28 mouse cellular contexts compared by ENCODE assay signal in the genomic region with DNA sequence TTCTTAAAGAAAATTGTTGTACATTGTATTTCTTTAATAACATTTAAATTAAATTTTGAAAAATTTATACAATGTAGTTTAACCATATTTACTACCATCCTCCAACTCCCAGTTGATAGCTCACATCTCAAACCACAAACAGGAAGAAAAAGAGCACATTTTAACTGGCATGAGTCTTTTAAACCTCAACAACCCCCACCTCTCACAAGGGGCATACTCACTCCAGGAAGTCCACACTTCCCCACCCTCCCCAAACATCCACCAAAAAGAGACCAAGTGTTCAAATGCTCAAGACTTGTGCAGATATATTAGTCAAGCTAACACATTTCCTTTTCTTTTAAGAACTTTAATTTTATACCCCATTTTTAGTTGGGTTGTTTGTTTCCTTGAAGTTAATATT. TPM values are rescaled to one million over a fixed set of nuclear protein-coding genes. Genes with fewer than 3 reads are reported as not detected.
A peak's percentile ranks its signal among the peaks of the same experiment; 100 is the strongest.
DNase-seq lines count a peak whose midpoint lies in the region; ATAC-seq lines count a peak whose summit lies in the region.
"Had no signal": no experiment of that assay in that cellular context is flagged by ENCODE, and none has a peak within 500 bp of the region (broad histone marks: within the 10 kb centered on the region; RNA-seq: fewer than 3 reads in every experiment).

No protein-coding gene starts in this region.

- ATAC-seq in common myeloid progenitor, adult 5-6 weeks (replicated peaks; ENCODE audit: low read depth, poor library complexity, severe bottlenecking): peak; percentile 71
- ATAC-seq in hematopoietic stem cell, adult 5-6 weeks (replicated peaks in 1 of 2; ENCODE audit: insufficient read depth in 1 of 2, low FRiP score in 2 of 2, low TSS enrichment in 1 of 2, low read depth in 1 of 2, poor library complexity in 2 of 2, severe bottlenecking in 2 of 2): peak; percentile 58 to 85; a peak in 3 of 4 replicates
- ATAC-seq in megakaryocyte progenitor cell, adult 5-6 weeks (replicated peaks; ENCODE audit: poor library complexity): peak; percentile 31; the same call in 1 of the 2 replicates
- no peak for ATAC-seq in midbrain, embryonic 13.5 days
- ATAC-seq: activated CD4-positive, CD25-positive, alpha-beta regulatory T cell, adult 4 months; CD4-positive, CD25-positive, alpha-beta regulatory T cell, adult 4 months; Patski had no signal

- intact Hi-C loops in left cerebral cortex, postnatal 36 days (cut with DNase I): no loop called here

- H3K36me3 ChIP-seq in midbrain, embryonic 13.5 days: no peaks in the 10 kb centered on the region
- H3K36me3 ChIP-seq: G1E had no signal

- H3K27me3 ChIP-seq in midbrain, embryonic 13.5 days: no peaks in the 10 kb centered on the region
- H3K27me3 ChIP-seq: CH12.LX had no signal

- H3K4me2 ChIP-seq in midbrain, embryonic 13.5 days (replicated peaks): no peak overlapping the region

- H3K4me3 ChIP-seq in midbrain, embryonic 13.5 days (replicated peaks): no peak overlapping the region

- no peak overlapping the region for H3K9ac ChIP-seq in midbrain, embryonic 13.5 days (replicated peaks)

- no peak overlapping the region for H3K27ac ChIP-seq in midbrain, embryonic 13.5 days

- H3K9me3 ChIP-seq in midbrain, embryonic 13.5 days: no peaks in the 10 kb centered on the region
- H3K9me3 ChIP-seq: G1E had no signal

- H3K4me1 ChIP-seq in midbrain, embryonic 13.5 days (replicated peaks): no peaks in the 10 kb centered on the region

- peak; percentile 71 for DNase-seq in 416B (ENCODE audit: low read depth)
- no peak for DNase-seq in kidney, postnatal 10 days
- DNase-seq in left cerebral cortex, postnatal 36 days (ENCODE audit: low spot score in 2 of 2): no peak
- DNase-seq in cerebellum, postnatal 14 days: no peak
- DNase-seq: adrenal gland, adult 2 months; adrenal gland, adult 8-10 months; adrenal gland, postnatal 10 days; adrenal gland, postnatal 14 days; adrenal gland, postnatal 25 days; adrenal gland, postnatal 36 days; B cell, adult 2 months; cerebellum, adult 11 months; cerebellum, adult 11-12 months; cerebellum, adult 18-20 months had no signal

RNA-seq across cellular contexts. Expression of gene Npsr1, which starts 38.6 kb away (rescaled TPM):
- total RNA-seq in common myeloid progenitor, adult 5-6 weeks (2017): not detected in 2 replicates
- not detected in 2 replicates for total RNA-seq in hematopoietic stem cell, adult 5-6 weeks (2017)
- not detected in 2 replicates for total RNA-seq in megakaryocyte progenitor cell, adult 5-6 weeks (2015)
- not detected in 2 replicates for total RNA-seq in megakaryocyte progenitor cell, adult 5-6 weeks (2017)
- polyA plus RNA-seq in midbrain, embryonic 13.5 days (2015; fragmentation: Nextera tagmentation; extraction: Ambion mirVana): not detected in 2 replicates
- total RNA-seq in left cerebral cortex, postnatal 36 days (2021): 1 to 10 TPM; 3.7 to 4.9 TPM
- total RNA-seq: adrenal gland, adult 18-20 months; adrenal gland, adult 2 months; adrenal gland, postnatal 10 days; adrenal gland, postnatal 14 days; adrenal gland, postnatal 25 days; adrenal gland, postnatal 36 days; adrenal gland, postnatal 4 days; ES-E14; MEL had no signal
- polyA plus RNA-seq: activated CD4-positive, CD25-positive, alpha-beta regulatory T cell, adult 4 months; adrenal gland, adult 2 months; C2C12; G1E; Patski had no signal
